Mouse (Mus musculus): Measurements from ENCODE around the gene Clvs2. TPM values are rescaled to one million over a fixed set of nuclear protein-coding genes. Genes with fewer than 3 reads are reported as not detected.
A peak's percentile ranks its signal among the peaks of the same experiment; 100 is the strongest.

Clvs2 gene
- polyA plus RNA-seq (2012; rRNA removed), result 30.7 and 34.8 TPM in 2 replicates

GRCm38 (mm10) chr10:33624131-33624879 lies at the start of gene Clvs2:
Clvs2 (minus strand) TSS chr10:33624769.
- Histone ChIP-seq H3K4me1 (ENCODE audit: control insufficient read depth, insufficient read depth, low read length) (no peaks in the 10 kb centered on the region; the same call in 1 of the 2 replicates), H3K27ac (ENCODE audit: insufficient read depth, low read length) (peak within 1 kb of the TSS; percentile 99), H3K4me3 (ENCODE audit: insufficient read depth, low read length) (peak within 1 kb of the TSS; percentile 71)
- TF ChIP-seq CTCF (IDR thresholded peaks at IDR 0.05; ENCODE audit: extremely low read depth, insufficient read depth, low read length), result no peak
- TF ChIP-seq POLR2A (IDR thresholded peaks at IDR 0.05; ENCODE audit: extremely low read depth, insufficient read depth, low read length), result peak; percentile 67; the same call in 1 of the 2 replicates

DNA sequence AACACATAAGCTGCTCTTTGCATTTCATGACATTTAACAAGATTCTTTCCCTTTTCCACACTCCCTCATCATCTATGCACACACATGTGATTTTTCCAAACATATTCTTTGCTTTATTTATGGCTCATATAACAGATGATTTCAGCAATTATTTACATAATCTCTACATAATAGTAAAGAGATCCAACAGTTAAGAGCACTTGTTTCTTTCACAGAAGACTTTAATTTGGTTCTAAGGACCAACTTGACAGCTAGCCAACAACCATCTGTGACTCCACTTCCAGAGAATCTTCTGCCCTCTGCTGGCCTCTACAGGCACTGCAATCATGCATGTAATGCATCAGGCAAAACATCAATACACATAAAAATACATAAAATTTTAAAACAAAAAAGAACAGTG lies 28.6 kb upstream of the Clvs2 start:
- no peaks in the 10 kb centered on the region for H3K4me1 ChIP-seq (ENCODE audit: control insufficient read depth, insufficient read depth, low read length)
- H3K4me3 ChIP-seq (ENCODE audit: insufficient read depth, low read length), result no peak overlapping the region
- H3K27ac ChIP-seq (ENCODE audit: insufficient read depth, low read length), result no peak overlapping the region
- TF ChIP-seq POLR2A (IDR thresholded peaks at IDR 0.05; ENCODE audit: extremely low read depth, insufficient read depth, low read length) (no peak), CTCF (IDR thresholded peaks at IDR 0.05; ENCODE audit: extremely low read depth, insufficient read depth, low read length) (peak; percentile 57)

- H3K4me1 ChIP-seq (ENCODE audit: control insufficient read depth, insufficient read depth, low read length), result no peaks in the 10 kb centered on the region; the same call in 1 of the 2 replicates
- TF ChIP-seq POLR2A (IDR thresholded peaks at IDR 0.05; ENCODE audit: extremely low read depth, insufficient read depth, low read length), result 0 out of 2 replicates have a peak, but pooled peaks have one; percentile 18
- no peak for TF ChIP-seq CTCF (IDR thresholded peaks at IDR 0.05; ENCODE audit: extremely low read depth, insufficient read depth, low read length)
- peak overlapping the region; percentile 71 for H3K4me3 ChIP-seq (ENCODE audit: insufficient read depth, low read length)
- peak overlapping the region; percentile 99 for H3K27ac ChIP-seq (ENCODE audit: insufficient read depth, low read length)
Measured at GRCm38 (mm10) chr10:33623577-33623991, 985 bp downstream of the Clvs2 start.

DNA sequence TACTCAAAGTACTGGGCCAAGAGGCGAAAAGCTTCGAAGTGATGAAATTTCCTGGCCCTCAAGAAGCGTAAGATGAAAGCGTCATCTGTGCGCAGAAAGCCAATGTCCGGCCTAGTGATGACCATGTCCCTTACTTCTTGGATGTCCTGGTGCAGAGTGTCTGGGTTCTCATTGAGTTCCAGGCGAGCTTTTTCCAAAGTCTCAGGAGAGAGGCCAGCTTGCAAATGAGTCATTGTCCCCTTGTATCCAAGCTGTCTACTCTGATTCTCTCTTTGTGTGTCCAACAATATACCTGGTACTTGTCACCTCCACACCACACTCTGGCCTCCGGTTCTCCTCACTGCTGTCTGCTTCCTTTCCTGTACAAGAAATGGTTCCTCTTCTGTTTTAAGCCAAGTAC lies 1.9 kb downstream of the Clvs2 start:
- no peak overlapping the region for H3K27ac ChIP-seq (ENCODE audit: insufficient read depth, low read length)
- H3K4me3 ChIP-seq (ENCODE audit: insufficient read depth, low read length), result peak overlapping the region; percentile 71
- H3K4me1 ChIP-seq (ENCODE audit: control insufficient read depth, insufficient read depth, low read length), result no peaks in the 10 kb centered on the region; the same call in 1 of the 2 replicates
- no peak for TF ChIP-seq POLR2A (IDR thresholded peaks at IDR 0.05; ENCODE audit: extremely low read depth, insufficient read depth, low read length)
- no peak for TF ChIP-seq CTCF (IDR thresholded peaks at IDR 0.05; ENCODE audit: extremely low read depth, insufficient read depth, low read length)

GRCm38 (mm10) chr10:33616207-33616606 lies 8.4 kb downstream of the Clvs2 start:
- H3K4me3 ChIP-seq (ENCODE audit: insufficient read depth, low read length), result no peak overlapping the region
- H3K4me1 ChIP-seq (ENCODE audit: control insufficient read depth, insufficient read depth, low read length), result no peaks in the 10 kb centered on the region; the same call in 1 of the 2 replicates
- TF ChIP-seq POLR2A (IDR thresholded peaks at IDR 0.05; ENCODE audit: extremely low read depth, insufficient read depth, low read length) (no peak), CTCF (IDR thresholded peaks at IDR 0.05; ENCODE audit: extremely low read depth, insufficient read depth, low read length) (no peak)
- H3K27ac ChIP-seq (ENCODE audit: insufficient read depth, low read length), result no peak overlapping the region

DNA sequence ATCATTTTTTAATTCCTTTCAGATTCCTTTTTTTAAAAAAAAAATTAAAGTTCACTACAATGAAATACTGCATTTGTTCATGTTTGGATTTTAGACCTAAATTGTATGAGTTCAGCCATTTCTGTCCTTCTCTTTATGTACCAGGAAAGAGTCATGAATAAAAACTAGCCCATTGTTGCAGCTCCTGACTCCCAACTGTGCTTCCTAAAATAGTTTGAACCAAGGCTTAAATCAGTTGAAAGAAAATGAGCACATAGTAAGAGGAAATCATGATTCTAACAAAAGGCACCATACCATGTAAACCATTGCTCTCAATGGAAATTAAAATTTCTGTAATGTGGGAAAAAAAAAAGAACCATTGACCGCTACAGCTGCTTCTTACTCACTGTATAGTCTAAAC lies 11.4 kb downstream of the Clvs2 start:
- TF ChIP-seq CTCF (IDR thresholded peaks at IDR 0.05; ENCODE audit: extremely low read depth, insufficient read depth, low read length) (no peak), POLR2A (IDR thresholded peaks at IDR 0.05; ENCODE audit: extremely low read depth, insufficient read depth, low read length) (no peak)
- Histone ChIP-seq H3K27ac (ENCODE audit: insufficient read depth, low read length) (no peak overlapping the region), H3K4me1 (ENCODE audit: control insufficient read depth, insufficient read depth, low read length) (no peaks in the 10 kb centered on the region; the same call in 1 of the 2 replicates), H3K4me3 (ENCODE audit: insufficient read depth, low read length) (no peak overlapping the region)

- no peak overlapping the region for H3K4me3 ChIP-seq (ENCODE audit: insufficient read depth, low read length)
- no peaks in the 10 kb centered on the region for H3K4me1 ChIP-seq (ENCODE audit: control insufficient read depth, insufficient read depth, low read length)
- TF ChIP-seq CTCF (IDR thresholded peaks at IDR 0.05; ENCODE audit: extremely low read depth, insufficient read depth, low read length) (no peak), POLR2A (IDR thresholded peaks at IDR 0.05; ENCODE audit: extremely low read depth, insufficient read depth, low read length) (no peak)
- H3K27ac ChIP-seq (ENCODE audit: insufficient read depth, low read length), result no peak overlapping the region
Measured at GRCm38 (mm10) chr10:33592732-33593131, 31.8 kb downstream of the Clvs2 start.

DNA sequence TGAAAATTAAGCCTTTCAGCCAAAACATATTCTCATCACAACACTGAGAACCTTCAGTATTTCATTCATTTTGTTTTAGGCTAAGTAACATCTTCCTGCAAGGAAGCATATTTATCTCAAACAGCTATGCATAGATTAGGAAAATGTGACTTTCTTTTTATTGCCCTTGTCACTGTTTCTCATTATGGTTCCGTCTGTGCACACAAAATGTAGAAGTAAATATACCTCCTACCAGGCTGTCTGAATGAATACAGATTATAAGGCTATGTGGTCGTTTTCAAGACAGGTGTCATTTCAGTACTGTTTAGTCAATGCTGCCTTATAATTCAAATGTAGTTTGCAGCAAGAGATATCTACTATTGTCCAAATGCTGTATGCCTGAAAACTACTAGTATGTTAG lies 35.8 kb downstream of the Clvs2 start:
- TF ChIP-seq CTCF (IDR thresholded peaks at IDR 0.05; ENCODE audit: extremely low read depth, insufficient read depth, low read length) (no peak), POLR2A (IDR thresholded peaks at IDR 0.05; ENCODE audit: extremely low read depth, insufficient read depth, low read length) (no peak)
- H3K27ac ChIP-seq (ENCODE audit: insufficient read depth, low read length), result no peak overlapping the region
- H3K4me3 ChIP-seq (ENCODE audit: insufficient read depth, low read length), result no peak overlapping the region
- H3K4me1 ChIP-seq (ENCODE audit: control insufficient read depth, insufficient read depth, low read length), result no peaks in the 10 kb centered on the region

DNA sequence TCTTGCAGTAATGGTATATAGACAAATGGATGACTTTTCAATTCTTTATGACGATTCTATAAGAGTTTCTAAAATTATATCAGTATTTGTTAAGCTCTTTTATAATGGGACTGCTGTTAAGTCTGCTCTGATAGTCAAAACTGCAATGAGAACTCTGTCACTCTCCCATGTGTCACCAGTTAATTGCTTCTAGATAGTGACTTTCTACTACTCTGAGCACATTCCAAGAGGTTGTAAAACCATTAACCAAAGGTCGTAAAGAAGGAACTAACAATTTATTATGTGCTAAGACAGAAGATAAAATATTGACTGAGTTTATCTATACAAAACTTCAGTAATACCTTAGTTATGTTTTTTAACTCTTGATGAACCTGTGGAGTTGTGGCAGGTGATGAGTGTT lies 37.5 kb downstream of the Clvs2 start:
- no peak overlapping the region for H3K4me3 ChIP-seq (ENCODE audit: insufficient read depth, low read length)
- no peaks in the 10 kb centered on the region for H3K4me1 ChIP-seq (ENCODE audit: control insufficient read depth, insufficient read depth, low read length)
- no peak overlapping the region for H3K27ac ChIP-seq (ENCODE audit: insufficient read depth, low read length)
- TF ChIP-seq POLR2A (IDR thresholded peaks at IDR 0.05; ENCODE audit: extremely low read depth, insufficient read depth, low read length) (no peak), CTCF (IDR thresholded peaks at IDR 0.05; ENCODE audit: extremely low read depth, insufficient read depth, low read length) (no peak)

GRCm38 (mm10) chr10:33558081-33558480 lies 66.5 kb downstream of the Clvs2 start:
- H3K27ac ChIP-seq (ENCODE audit: insufficient read depth, low read length), result peak overlapping the region; percentile 87
- TF ChIP-seq CTCF (IDR thresholded peaks at IDR 0.05; ENCODE audit: extremely low read depth, insufficient read depth, low read length), result no peak
- no peak for TF ChIP-seq POLR2A (IDR thresholded peaks at IDR 0.05; ENCODE audit: extremely low read depth, insufficient read depth, low read length)

More at GRCm38 (mm10) chr10:33558081-33558480, 66.5 kb downstream of the Clvs2 start:
- Histone ChIP-seq H3K4me3 (ENCODE audit: insufficient read depth, low read length) (no peak overlapping the region), H3K4me1 (ENCODE audit: control insufficient read depth, insufficient read depth, low read length) (peaks cover 1% of the 10 kb centered on the region; the same call in 1 of the 2 replicates)
